Mouse (Mus musculus): ENCODE measurements around the gene Slc1a3.

DNA sequence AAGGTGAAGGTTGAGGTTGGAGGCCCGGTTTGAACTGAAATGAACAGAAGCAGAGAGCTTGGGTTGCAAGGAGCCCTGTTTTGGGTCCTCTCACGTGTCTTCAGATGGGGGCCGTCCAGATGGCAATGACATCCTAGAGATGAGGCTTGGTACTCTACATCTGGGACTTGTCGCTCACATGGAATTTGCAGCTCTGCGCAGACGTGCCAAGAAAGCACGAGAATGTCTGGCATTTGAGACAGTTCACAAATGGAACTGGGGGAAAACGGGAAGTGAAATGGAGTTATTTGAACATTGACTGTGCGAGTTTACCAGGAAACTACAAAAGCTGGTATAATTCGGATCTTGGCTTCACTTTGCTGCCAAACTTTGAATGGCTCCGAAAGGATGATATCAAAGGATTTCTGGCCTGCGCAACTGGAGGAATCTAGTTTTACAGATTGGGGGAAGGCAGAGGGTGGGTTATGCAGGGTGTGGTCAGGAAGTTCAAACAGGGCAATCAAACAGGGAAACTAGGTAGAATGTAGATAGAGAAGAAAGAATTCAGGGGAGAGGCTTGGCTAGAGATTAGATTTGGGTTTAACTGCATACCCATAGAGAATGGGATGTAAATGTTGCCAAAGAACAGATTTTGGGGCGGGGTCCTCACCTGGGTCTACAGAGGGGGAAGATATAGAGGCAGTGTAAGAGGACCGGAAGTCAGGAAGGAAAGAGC, 12.0 kb upstream of the Slc1a3 start:
- no peak for TF ChIP-seq CTCF (IDR thresholded peaks at IDR 0.05; ENCODE audit: control insufficient read depth, insufficient read depth, low read length)
- no peak for TF ChIP-seq POLR2A (IDR thresholded peaks at IDR 0.05; ENCODE audit: borderline replicate concordance, control insufficient read depth, low read depth, low read length)

Data from bone marrow, adult 2 months (tissue).